Mouse (Mus musculus) subcutaneous adipose tissue, adult 2 months (tissue): ENCODE results near the gene Cobl. TPM values are rescaled to one million over a fixed set of nuclear protein-coding genes. Genes with fewer than 3 reads are reported as not detected.

Experiments used
- polyA plus RNA-seq: library from polyadenylated mRNA; depleted of rRNA; stranded (reverse); fragments of >200 nt; gene quantifications from 2 replicates; pipeline ENCODE4 v1.2.3, GENCODE M21; 2012; ENCODE audit warnings: low replicate concordance; rRNA removed

The Cobl gene
- 0.85 and 6.4 TPM in 2 replicates for polyA plus RNA-seq

DNA sequence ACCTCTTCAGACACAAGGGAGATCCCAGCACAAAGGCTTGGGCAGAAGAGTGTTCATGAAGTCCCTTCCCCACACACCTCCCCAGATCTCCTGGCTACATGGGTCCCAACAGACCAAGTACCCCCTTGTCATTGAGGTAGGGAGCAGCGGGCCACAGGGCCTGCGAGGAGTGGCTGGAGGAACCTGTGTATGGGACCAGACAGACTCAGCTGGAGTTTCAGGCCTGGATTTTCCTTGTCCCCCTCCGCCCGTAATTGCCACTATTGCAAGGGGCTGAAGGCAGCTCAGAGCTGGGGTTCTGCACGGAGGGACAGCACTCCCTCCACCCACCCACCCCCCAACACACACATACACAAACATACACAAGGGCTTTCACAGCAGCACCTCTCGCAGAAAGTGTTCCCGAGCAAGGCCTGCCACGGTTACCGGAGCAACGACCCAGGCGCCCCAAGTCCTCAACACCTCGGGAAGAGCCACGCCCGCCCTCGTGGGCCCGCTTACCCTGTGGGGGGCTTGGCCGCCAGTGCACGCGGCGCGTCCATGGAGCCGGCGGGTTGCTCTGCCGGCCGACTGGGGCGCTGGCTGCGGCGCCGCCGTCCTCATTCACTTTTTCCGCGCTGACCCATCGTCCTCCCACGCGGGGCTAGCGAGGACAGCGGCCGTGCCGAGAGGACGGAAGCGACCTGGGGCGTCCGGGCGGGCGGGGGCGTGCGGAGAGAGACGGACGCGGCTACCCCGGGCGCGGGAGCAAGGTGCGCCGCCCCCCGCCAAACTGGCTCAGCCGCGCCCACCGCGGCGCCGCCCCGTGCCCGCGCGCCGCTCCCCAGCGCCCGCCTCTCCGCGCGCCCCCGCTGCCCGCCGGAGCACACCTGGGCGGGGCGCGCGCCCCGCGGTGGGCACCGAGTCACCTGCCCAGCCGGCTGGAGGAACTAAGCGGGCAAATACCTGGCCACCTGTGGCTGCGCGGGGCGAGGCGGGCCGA is at the start of gene Cobl:
TSS of gene Cobl (minus strand) at position 780 of the 982 bp plus-strand sequence.

